ENCODE assay signal across 15 mouse cellular contexts in genomic region chr17:73960745-73961144, GRCm38 (mm10).
"Had no signal": no experiment of that assay in that cellular context is flagged by ENCODE, and none has a peak within 500 bp of the region (broad histone marks: within the 10 kb centered on the region; RNA-seq: fewer than 3 reads in every experiment).

No protein-coding gene starts in this region.

- DNase-seq: retina, postnatal 1 day; right cerebral cortex, adult 18-20 months; right cerebral cortex, postnatal 14 days; right cerebral cortex, postnatal 25 days; right cerebral cortex, postnatal 4 days; spleen, adult 18-20 months; thymus, adult 18-20 months; thymus, adult 2 months; thymus, postnatal 14 days; thymus, postnatal 25 days; thymus, postnatal 36 days; thymus, postnatal 4 days had no signal

- H3K9me3 ChIP-seq: neural tube, embryonic 15.5 days; stomach, embryonic 15.5 days had no signal

- H3K4me2 ChIP-seq: neural tube, embryonic 15.5 days; stomach, embryonic 15.5 days had no signal

- H3K27ac ChIP-seq: neural tube, embryonic 15.5 days; stomach, embryonic 15.5 days; stomach, postnatal 0 days had no signal

- H3K36me3 ChIP-seq: neural tube, embryonic 15.5 days; stomach, embryonic 15.5 days had no signal

- H3K9ac ChIP-seq: neural tube, embryonic 15.5 days; stomach, embryonic 15.5 days had no signal

- H3K27me3 ChIP-seq: neural tube, embryonic 15.5 days; stomach, embryonic 15.5 days had no signal

- H3K4me1 ChIP-seq: neural tube, embryonic 15.5 days; stomach, embryonic 15.5 days had no signal

- H3K4me3 ChIP-seq: neural tube, embryonic 15.5 days; stomach, embryonic 15.5 days had no signal
